Mouse (Mus musculus): ENCODE data around the gene Zfp704. TPM values are rescaled to one million over a fixed set of nuclear protein-coding genes. Genes with fewer than 3 reads are reported as not detected.
"Not testable (repeated sequence)": the region's sequence is repeated elsewhere in the genome, so short reads cannot be mapped to it uniquely, and the experiment has no call there.

The Zfp704 gene
- total and polyA plus RNA-seq, 3 experiments: not detected

DNA sequence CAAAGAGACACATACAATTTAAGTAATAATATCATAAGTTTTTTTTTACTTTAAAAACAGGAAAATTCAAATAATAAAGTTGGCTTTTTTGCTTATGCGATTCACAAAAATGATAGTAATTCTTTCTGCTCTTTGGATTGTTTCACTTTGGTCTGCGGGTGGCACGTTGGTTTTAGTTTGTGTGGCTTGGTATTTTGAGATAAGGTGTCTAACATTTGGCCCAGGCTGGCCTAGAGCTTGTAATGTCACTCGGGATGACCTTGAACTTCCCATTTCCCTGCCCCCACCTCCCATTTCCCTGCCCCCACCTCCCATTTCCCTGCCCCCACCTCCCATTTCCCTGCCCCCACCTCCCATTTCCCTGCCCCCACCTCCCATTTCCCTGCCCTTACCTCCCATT lies 39.1 kb downstream of the Zfp704 start:
- no peak for TF ChIP-seq JUND (conservative IDR thresholded peaks at IDR 0.05; ENCODE audit: low read depth, low read length)
- no peak for TF ChIP-seq USF1 (IDR thresholded peaks at IDR 0.05; ENCODE audit: low read depth, low read length)
- TF ChIP-seq POLR2AphosphoS2 (IDR thresholded peaks at IDR 0.05; ENCODE audit: low read depth, low read length): no peak
- TF ChIP-seq MAX (IDR thresholded peaks at IDR 0.05; ENCODE audit: low read length): no peak
- no peak for TF ChIP-seq MEF2A (IDR thresholded peaks at IDR 0.05; ENCODE audit: borderline replicate concordance, low read depth, low read length)
- TF ChIP-seq USF2 (conservative IDR thresholded peaks at IDR 0.05; ENCODE audit: low read depth, low read length): no peak
- TF ChIP-seq MXI1 (IDR thresholded peaks at IDR 0.05; ENCODE audit: low read depth, low read length): no peak
- TF ChIP-seq JUN (IDR thresholded peaks at IDR 0.05; ENCODE audit: insufficient read depth, low read depth, low read length): no peak
- no peak for TF ChIP-seq MAZ (IDR thresholded peaks at IDR 0.05; ENCODE audit: low read depth, low read length)
- TF ChIP-seq BHLHE40 (IDR thresholded peaks at IDR 0.05; ENCODE audit: low read depth, low read length): no peak
- no peak for TF ChIP-seq TBP (conservative IDR thresholded peaks at IDR 0.05; ENCODE audit: low read depth, low read length)
- no peak for TF ChIP-seq GABPA (IDR thresholded peaks at IDR 0.05; ENCODE audit: insufficient replicate concordance, low read depth, low read length)
- no peak for TF ChIP-seq MYC (IDR thresholded peaks at IDR 0.05; ENCODE audit: low read depth, low read length)
- TF ChIP-seq POLR2A (IDR thresholded peaks at IDR 0.05; ENCODE audit: low read depth, low read length): no peak
- no peak for TF ChIP-seq ZC3H11A (IDR thresholded peaks at IDR 0.05; ENCODE audit: low read depth, low read length)
- TF ChIP-seq RCOR1 (conservative IDR thresholded peaks at IDR 0.05; ENCODE audit: low read depth, low read length): no peak
- in situ Hi-C loops (cut with MboI; ENCODE audit: low pct_ligation_motif_present, low pct_unique_long_range_greater_than_20kb, low sequenced_read_pairs): no loop called here

DNA sequence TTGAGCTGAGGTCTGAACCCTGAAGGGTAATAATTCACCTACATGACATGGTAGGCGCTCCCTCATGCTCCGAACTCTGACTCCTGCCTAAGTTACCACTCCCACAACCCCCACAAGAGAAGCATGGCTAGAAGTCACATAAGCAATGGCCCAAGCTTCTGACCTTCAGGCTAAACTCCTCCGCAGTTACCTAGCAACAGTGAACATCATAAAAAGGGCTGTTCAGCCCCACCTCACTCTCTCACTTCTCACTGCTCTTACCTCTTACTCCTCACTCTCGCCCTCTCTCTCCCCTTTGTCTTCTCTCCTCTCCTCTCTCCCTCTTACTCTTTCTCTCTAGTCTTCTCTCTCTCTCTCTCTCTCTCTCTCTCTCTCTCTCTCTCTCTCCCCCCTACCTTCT lies 40.2 kb downstream of the Zfp704 start:
- H3K4me3 ChIP-seq (replicated peaks in 1 of 3; ENCODE audit: low read depth in 2 of 3, low read length in 2 of 3, poor library complexity in 1 of 3); H3K27ac ChIP-seq (ENCODE audit: insufficient read depth, low read depth); H3K9ac ChIP-seq (ENCODE audit: insufficient read depth, low read depth); H3K36me3 ChIP-seq (replicated peaks in 1 of 2; ENCODE audit: control insufficient read depth in 1 of 2, insufficient read depth in 1 of 2, low read length in 1 of 2); in situ Hi-C loops (cut with MboI; ENCODE audit: low pct_ligation_motif_present, low pct_unique_long_range_greater_than_20kb, low sequenced_read_pairs); H3K4me1 ChIP-seq (ENCODE audit: control insufficient read depth in 1 of 2, insufficient read depth in 2 of 2); DNase-seq (ENCODE audit: extremely low read depth); H3K4me2 ChIP-seq (ENCODE audit: insufficient read depth, low read depth, poor library complexity, severe bottlenecking); H3K27me3 ChIP-seq (replicated peaks); H3K9me3 ChIP-seq (replicated peaks; ENCODE audit: low read length); H3K79me2 ChIP-seq (replicated peaks; ENCODE audit: control insufficient read depth, extremely low read depth, insufficient read depth, poor library complexity, severe bottlenecking); dilution Hi-C loops (cut with MboI; ENCODE audit: extremely low pct_ligation_motif_present, extremely low pct_unique_long_range_greater_than_20kb, low sequenced_read_pairs): not testable (repeated sequence)

More for the DNA sequence above, 39.1 kb downstream of the Zfp704 start:
- no peak overlapping the region for H3K9ac ChIP-seq (ENCODE audit: insufficient read depth, low read depth)
- H3K4me3 ChIP-seq (replicated peaks in 1 of 3; ENCODE audit: low read depth in 2 of 3, low read length in 2 of 3, poor library complexity in 1 of 3): no peak overlapping the region
- H3K4me1 ChIP-seq (ENCODE audit: control insufficient read depth in 1 of 2, insufficient read depth in 2 of 2): peaks cover 4 to 6% of the 10 kb centered on the region in 2 experiments; a peak in 2 of 4 replicates
- no peaks in the 10 kb centered on the region for H3K79me2 ChIP-seq (replicated peaks; ENCODE audit: control insufficient read depth, extremely low read depth, insufficient read depth, poor library complexity, severe bottlenecking)
- no peak overlapping the region for H3K27ac ChIP-seq (ENCODE audit: insufficient read depth, low read depth)
- DNase-seq (ENCODE audit: extremely low read depth): no peak
- no peaks in the 10 kb centered on the region for H3K36me3 ChIP-seq (replicated peaks in 1 of 2; ENCODE audit: control insufficient read depth in 1 of 2, insufficient read depth in 1 of 2, low read length in 1 of 2)
- no peaks in the 10 kb centered on the region for H3K9me3 ChIP-seq (replicated peaks; ENCODE audit: low read length)
- H3K4me2 ChIP-seq (ENCODE audit: insufficient read depth, low read depth, poor library complexity, severe bottlenecking): no peak overlapping the region
- no peaks in the 10 kb centered on the region for H3K27me3 ChIP-seq (replicated peaks)
- dilution Hi-C loops (cut with MboI; ENCODE audit: extremely low pct_ligation_motif_present, extremely low pct_unique_long_range_greater_than_20kb, low sequenced_read_pairs): no loop called here

Data from CH12.LX (cell line).